Mouse (Mus musculus): ENCODE data around the gene Grid2. TPM values are rescaled to one million over a fixed set of nuclear protein-coding genes. Genes with fewer than 3 reads are reported as not detected.

Grid2 gene
- not detected for total RNA-seq (2023)

DNA sequence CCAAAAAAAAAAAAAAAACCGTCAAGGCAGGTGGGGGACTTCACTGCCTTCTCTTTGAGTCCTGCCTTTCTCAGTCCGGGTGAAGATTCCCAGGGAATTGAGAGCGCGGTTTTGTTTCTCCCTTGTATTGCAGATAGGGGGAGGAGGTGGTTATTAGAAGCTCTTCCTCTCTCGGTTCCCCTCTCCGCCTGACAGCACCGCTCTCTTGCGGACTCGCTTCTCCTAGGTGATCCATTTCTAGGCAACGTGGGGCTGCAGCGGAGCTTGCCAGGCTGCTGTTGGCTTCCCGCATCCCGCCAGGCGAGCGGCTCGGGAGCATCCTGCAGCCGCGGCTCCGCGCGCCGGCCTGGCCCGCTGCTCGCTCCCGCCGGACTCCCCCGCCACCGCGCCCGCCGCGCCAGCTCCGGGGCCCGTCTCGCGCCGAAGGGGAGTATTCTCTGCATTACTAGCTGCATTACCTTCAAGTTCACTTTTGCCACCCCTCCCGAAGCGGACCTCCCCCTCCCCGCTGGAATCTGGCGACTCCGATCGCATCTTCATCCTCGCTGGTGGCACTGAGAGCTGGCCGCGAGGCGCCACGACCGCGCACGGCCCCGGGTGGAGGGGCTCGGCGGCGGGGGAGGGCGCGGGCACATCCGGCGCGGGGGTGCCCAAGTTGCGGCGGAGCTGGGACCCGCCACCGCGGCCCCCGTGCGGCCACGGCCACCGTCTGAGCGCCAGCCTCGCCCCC lies at the start of gene Grid2:
Grid2 (plus strand) TSS at position 51 of the 730 bp plus-strand sequence.

DNA sequence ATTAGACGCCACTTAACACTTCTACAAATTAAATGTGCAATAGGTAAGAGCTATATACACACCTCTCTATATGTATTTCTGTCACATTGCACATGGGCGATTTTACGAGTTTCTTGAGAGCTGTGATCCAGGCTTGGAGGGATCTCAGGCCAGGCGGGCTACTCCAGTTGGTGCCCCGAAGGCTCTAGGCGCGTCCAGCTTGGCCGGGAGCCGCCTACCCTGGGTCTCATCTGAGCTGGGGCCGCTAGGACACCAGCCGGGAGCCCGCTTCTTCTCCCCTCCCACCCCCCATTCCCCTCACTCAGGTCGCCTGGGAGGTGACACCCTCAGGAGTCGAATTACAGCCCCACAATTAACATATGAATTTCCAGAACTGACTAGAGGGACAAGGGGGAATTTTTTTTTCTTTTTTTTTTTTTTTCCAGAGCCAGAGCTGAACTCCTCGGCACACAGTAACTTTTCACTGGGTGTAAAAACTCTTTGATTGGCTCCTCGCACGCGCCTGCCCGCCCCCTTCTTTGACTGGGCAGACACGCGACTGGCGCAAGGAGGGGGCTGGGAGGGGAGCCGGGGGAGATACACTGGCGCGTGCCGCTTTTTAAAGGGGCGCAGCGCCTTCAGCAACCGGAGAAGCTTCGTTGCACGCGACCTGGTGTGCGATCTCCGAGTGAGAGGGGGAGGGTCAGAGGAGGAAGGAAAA lies 1473.0 kb downstream of the Grid2 start, which contains the start of gene Atoh1:
Atoh1 (plus strand) TSS at position 627 of the 700 bp plus-strand sequence.

Data from B cell, adult 67 days (primary cell).